ENCODE assay signal across 8 mouse cellular contexts in genomic region chr2:155050108-155050503, GRCm38 (mm10). TPM values are rescaled to one million over a fixed set of nuclear protein-coding genes. Genes with fewer than 3 reads are reported as not detected.
DNase-seq lines count a peak whose midpoint lies in the region; ATAC-seq and TF ChIP-seq lines count a peak whose summit lies in the region.

No protein-coding gene starts in this region.

- no peaks in the 10 kb centered on the region for H3K9me3 ChIP-seq in embryonic facial prominence, embryonic 14.5 days (ENCODE audit: control insufficient read depth, low read length)
- no peaks in the 10 kb centered on the region for H3K9me3 ChIP-seq in hindbrain, embryonic 12.5 days (replicated peaks)

- H3K9ac ChIP-seq in embryonic facial prominence, embryonic 14.5 days (ENCODE audit: low read depth, low read length) = peak overlapping the region; percentile 69
- H3K9ac ChIP-seq in hindbrain, embryonic 12.5 days = peak overlapping the region; percentile 70

- H3K4me1 ChIP-seq in embryonic facial prominence, embryonic 14.5 days (ENCODE audit: control insufficient read depth, insufficient read depth, low read length) = peaks cover 19% of the 10 kb centered on the region
- peaks cover 5% of the 10 kb centered on the region for H3K4me1 ChIP-seq in hindbrain, embryonic 12.5 days

- no peaks in the 10 kb centered on the region for H3K36me3 ChIP-seq in embryonic facial prominence, embryonic 14.5 days (ENCODE audit: control insufficient read depth, insufficient read depth, low read length)
- no peaks in the 10 kb centered on the region for H3K36me3 ChIP-seq in hindbrain, embryonic 12.5 days

- 18% methylated on average over 5 of the region's 5 CpGs for WGBS in embryonic facial prominence, embryonic 14.5 days
- WGBS in hindbrain, embryonic 12.5 days = 13% methylated on average over 5 of the region's 5 CpGs

- no peaks in the 10 kb centered on the region for H3K27me3 ChIP-seq in embryonic facial prominence, embryonic 14.5 days (replicated peaks; ENCODE audit: control insufficient read depth, insufficient read depth, low read length)
- H3K27me3 ChIP-seq in hindbrain, embryonic 12.5 days = no peaks in the 10 kb centered on the region

- H3K4me3 ChIP-seq in layer of hippocampus, adult 2 months = peak overlapping the region; percentile 65
- H3K4me3 ChIP-seq in embryonic facial prominence, embryonic 14.5 days (ENCODE audit: low read depth, low read length) = peak overlapping the region; percentile 57
- peak overlapping the region; percentile 47 for H3K4me3 ChIP-seq in hindbrain, embryonic 12.5 days

- DNase-seq in layer of hippocampus, adult 2 months (ENCODE audit: low spot score in 2 of 2) = no peak
- DNase-seq in layer of hippocampus, adult 8-10 months (ENCODE audit: low spot score in 2 of 2) = no peak
- no peak for DNase-seq in embryonic facial prominence, embryonic 14.5 days (ENCODE audit: low spot score)
- DNase-seq in lung, postnatal 10 days = peak; percentile 35
- DNase-seq in urinary bladder, postnatal 14 days (ENCODE audit: low spot score) = no peak
- no peak for DNase-seq in thymus, postnatal 10 days (ENCODE audit: low spot score in 2 of 2)

- H3K4me2 ChIP-seq in embryonic facial prominence, embryonic 14.5 days (ENCODE audit: low read depth, low read length) = peak overlapping the region; percentile 90
- H3K4me2 ChIP-seq in hindbrain, embryonic 12.5 days (replicated peaks) = peak overlapping the region; percentile 58

- peak; percentile 23; the same call in 1 of the 2 replicates for ATAC-seq in embryonic facial prominence, embryonic 14.5 days (ENCODE audit: low read depth)
- ATAC-seq in hindbrain, embryonic 12.5 days (ENCODE audit: low FRiP score) = peak; percentile 11; the same call in 1 of the 2 replicates
- ATAC-seq in megakaryocyte-erythroid progenitor cell, adult 5-6 weeks (replicated peaks; ENCODE audit: low FRiP score, low TSS enrichment, poor library complexity, severe bottlenecking) = no peak

- TF ChIP-seq CTCF in layer of hippocampus, adult 2 months (conservative IDR thresholded peaks at IDR 0.05) = no peak

- peak overlapping the region; percentile 98 for H3K27ac ChIP-seq in layer of hippocampus, adult 2 months
- peak overlapping the region; percentile 76 for H3K27ac ChIP-seq in embryonic facial prominence, embryonic 14.5 days (replicated peaks; ENCODE audit: low read depth, low read length)
- H3K27ac ChIP-seq in hindbrain, embryonic 12.5 days = peak overlapping the region; percentile 85

RNA-seq across cellular contexts. Expression of gene Ahcy, which starts 24.2 kb away (rescaled TPM):
- 10 to 100 TPM; 14.6 to 16.2 TPM for total RNA-seq in layer of hippocampus, adult 2 months (2021)
- 10 to 100 TPM; 14.8 to 16.8 (median 16.3) TPM for total RNA-seq in layer of hippocampus, adult 8-10 months (2022)
- polyA plus RNA-seq in embryonic facial prominence, embryonic 14.5 days (2014; fragmentation: Nextera tagmentation; extraction: Ambion mirVana) = 63.4 and 70.1 TPM in 2 replicates
- polyA plus RNA-seq in hindbrain, embryonic 12.5 days (2016; fragmentation: Nextera tagmentation; extraction: Ambion mirVana) = 48.8 and 49.7 TPM in 2 replicates
- total RNA-seq in megakaryocyte-erythroid progenitor cell, adult 5-6 weeks (2014; fragmentation: Nextera tagmentation) = 190 and 191 TPM in 2 replicates
- total RNA-seq in megakaryocyte-erythroid progenitor cell, adult 5-6 weeks (2017) = 97.0 and 141 TPM in 2 replicates

RNA-seq across cellular contexts. Expression of gene Gm14226, which starts 32.0 kb away (rescaled TPM):
- under 1 TPM; 0.15 to 0.17 TPM for total RNA-seq in layer of hippocampus, adult 2 months (2021)
- total RNA-seq in layer of hippocampus, adult 8-10 months (2022) = under 1 TPM; 0.14 to 0.37 (median 0.28) TPM
- polyA plus RNA-seq in embryonic facial prominence, embryonic 14.5 days (2014; fragmentation: Nextera tagmentation; extraction: Ambion mirVana) = 2.9 and 3.1 TPM in 2 replicates
- 0.62 and 0.95 TPM in 2 replicates for polyA plus RNA-seq in hindbrain, embryonic 12.5 days (2016; fragmentation: Nextera tagmentation; extraction: Ambion mirVana)
- total RNA-seq in megakaryocyte-erythroid progenitor cell, adult 5-6 weeks (2014; fragmentation: Nextera tagmentation) = not detected in 2 replicates
- total RNA-seq in megakaryocyte-erythroid progenitor cell, adult 5-6 weeks (2017) = not detected in 2 replicates

Comparison
In these comparisons a context has a peak if more than half of its experiments do, and no peak if none do; other contexts are left out.
1. RNA of gene Ahcy, which starts 24.2 kb away (total RNA-seq): 97.0 to 191 TPM in megakaryocyte-erythroid progenitor cell, adult 5-6 weeks; 14.8 to 16.8 TPM in layer of hippocampus, adult 8-10 months and 14.6 to 16.2 TPM in layer of hippocampus, adult 2 months; every median in the first group is over 4 times any median in the second.
2. Peak in every context shown above with its lines, with median percentiles within 50 percentile points of each other: H3K27ac ChIP-seq and H3K4me3 ChIP-seq.